Mouse (Mus musculus): ENCODE measurements around the gene Smap2. TPM values are rescaled to one million over a fixed set of nuclear protein-coding genes. Genes with fewer than 3 reads are reported as not detected.

Smap2 gene
- polyA plus RNA-seq, 1 experiment from 2014 or later, result 42.4 TPM

DNA sequence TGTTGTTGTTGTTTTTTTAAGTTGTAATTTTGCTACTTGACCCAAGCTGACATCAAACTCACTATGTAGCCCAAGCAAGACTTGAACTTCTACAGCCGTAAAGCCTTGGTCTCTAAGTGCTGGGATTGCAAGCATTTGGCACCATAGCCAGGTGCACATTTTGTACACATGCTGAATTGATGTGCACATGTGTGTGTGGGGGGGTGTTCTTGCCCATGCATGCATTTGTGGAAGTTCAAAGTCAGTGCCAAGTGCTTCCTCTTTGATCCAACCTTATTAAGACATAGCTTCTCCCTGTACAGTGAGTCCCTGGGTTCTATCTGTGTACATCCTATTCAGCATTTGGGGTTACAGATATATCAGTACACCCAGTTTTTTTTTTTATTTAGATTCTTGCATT, 61.5 kb downstream of the Smap2 start:
- no peak overlapping the region for H3K4me2 ChIP-seq
- no peak overlapping the region for H3K4me3 ChIP-seq
- no peaks in the 10 kb centered on the region for H3K27me3 ChIP-seq
- ATAC-seq (ENCODE audit: low read depth), result no peak
- WGBS, result 97% methylated on average over 1 of the region's 1 CpGs
- H3K4me1 ChIP-seq (replicated peaks), result peaks cover 15% of the 10 kb centered on the region
- no peak overlapping the region for H3K9ac ChIP-seq
- no peaks in the 10 kb centered on the region for H3K9me3 ChIP-seq
- H3K27ac ChIP-seq (replicated peaks), result no peak overlapping the region
- H3K36me3 ChIP-seq, result no peaks in the 10 kb centered on the region

GRCm38 (mm10) chr4:120953667-120954066, 63.4 kb downstream of the Smap2 start:
- Histone ChIP-seq H3K9ac (no peak overlapping the region), H3K4me1 (replicated peaks) (peaks cover 17% of the 10 kb centered on the region), H3K9me3 (no peaks in the 10 kb centered on the region), H3K4me2 (no peak overlapping the region), H3K36me3 (no peaks in the 10 kb centered on the region), H3K27me3 (no peaks in the 10 kb centered on the region), H3K4me3 (no peak overlapping the region), H3K27ac (replicated peaks) (no peak overlapping the region)
- no peak for ATAC-seq (ENCODE audit: low read depth)
- 50% methylated on average over 1 of the region's 1 CpGs for WGBS

DNA sequence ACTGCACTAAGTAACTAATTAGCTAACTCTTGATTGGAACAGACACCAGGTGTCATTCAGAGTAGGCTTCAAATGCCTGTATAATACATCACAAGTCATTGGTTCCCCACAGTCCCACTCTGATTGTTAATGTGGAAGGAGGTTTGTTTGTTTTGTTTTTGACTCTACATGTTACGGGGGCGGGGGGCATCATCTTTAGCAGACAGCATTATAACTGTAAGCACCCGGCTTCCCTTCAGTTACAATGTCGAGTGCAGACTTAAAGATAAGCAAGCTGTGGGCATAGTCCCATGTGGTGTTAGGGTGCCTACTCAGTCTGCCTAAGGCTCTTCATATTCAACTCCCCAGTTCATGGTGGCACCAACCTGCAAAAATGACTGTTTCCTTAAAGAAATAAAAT, 64.0 kb downstream of the Smap2 start:
- Histone ChIP-seq H3K4me1 (replicated peaks) (peaks cover 17% of the 10 kb centered on the region), H3K27ac (replicated peaks) (peak overlapping the region; percentile 23; the same call in 1 of the 2 replicates), H3K4me2 (no peak overlapping the region), H3K9me3 (no peaks in the 10 kb centered on the region), H3K4me3 (no peak overlapping the region), H3K27me3 (no peaks in the 10 kb centered on the region), H3K9ac (no peak overlapping the region), H3K36me3 (no peaks in the 10 kb centered on the region)
- ATAC-seq (ENCODE audit: low read depth), result no peak
- WGBS, result 76% methylated on average over 4 of the region's 4 CpGs

GRCm38 (mm10) chr4:120952163-120952562, 64.9 kb downstream of the Smap2 start:
- peak overlapping the region; percentile 76 for H3K9ac ChIP-seq
- no peaks in the 10 kb centered on the region for H3K27me3 ChIP-seq
- H3K4me3 ChIP-seq, result peak overlapping the region; percentile 65
- H3K4me2 ChIP-seq, result peak overlapping the region; percentile 56
- no peak for ATAC-seq (ENCODE audit: low read depth)
- 51% methylated on average over 6 of the region's 6 CpGs for WGBS
- H3K36me3 ChIP-seq, result 0 out of 2 replicates have a peak, but pooled peaks cover 3% of the 10 kb centered on the region
- peak overlapping the region; percentile 87 for H3K27ac ChIP-seq (replicated peaks)
- H3K4me1 ChIP-seq (replicated peaks), result peaks cover 17% of the 10 kb centered on the region
- no peaks in the 10 kb centered on the region for H3K9me3 ChIP-seq

DNA sequence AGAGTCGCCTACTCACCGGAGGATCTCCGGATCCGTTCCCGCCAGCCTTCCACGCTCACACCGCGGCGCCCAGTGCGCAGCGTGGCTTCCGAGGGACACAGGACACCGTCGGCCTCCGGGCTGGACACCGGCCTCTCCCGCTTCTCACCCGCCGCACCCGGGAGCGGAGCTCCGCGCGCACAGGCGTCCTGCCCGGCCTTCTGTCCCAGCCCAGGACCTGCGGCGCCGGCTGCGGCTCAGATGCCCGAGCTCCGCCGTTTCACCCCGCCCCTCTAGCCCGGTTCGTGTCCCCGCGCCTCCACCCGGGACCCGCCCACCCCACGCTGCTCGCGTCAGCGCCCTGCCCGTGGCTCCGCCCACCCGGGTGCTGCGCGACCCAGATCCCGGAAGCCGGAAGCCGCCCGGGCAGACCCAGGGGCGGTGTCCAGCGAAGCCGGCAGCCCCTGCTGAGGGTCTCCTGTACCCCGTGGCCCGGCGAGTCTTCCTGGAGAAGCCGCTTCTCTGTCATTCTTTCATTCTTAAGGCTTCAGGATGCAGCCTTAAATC, 65.5 kb downstream of the Smap2 start, which contains the start of gene Zfp69:
Zfp69 (minus strand) TSS at position 272 of the 546 bp plus-strand sequence.
- peaks cover 17% of the 10 kb centered on the region for H3K4me1 ChIP-seq (replicated peaks)
- peak within 1 kb of the TSS; percentile 87 for H3K27ac ChIP-seq (replicated peaks)
- H3K9me3 ChIP-seq, result no peaks in the 10 kb centered on the region
- H3K9ac ChIP-seq, result peak within 1 kb of the TSS; percentile 76
- 0 out of 2 replicates have a peak, but pooled peaks cover 9% of the 10 kb centered on the region for H3K36me3 ChIP-seq
- no peaks in the 10 kb centered on the region for H3K27me3 ChIP-seq
- peak within 1 kb of the TSS; percentile 65 for H3K4me3 ChIP-seq
- peak within 1 kb of the TSS; percentile 56 for H3K4me2 ChIP-seq
- ATAC-seq (ENCODE audit: low read depth), result peak; percentile 98
- under 1% methylated on average over 53 of the region's 60 CpGs for WGBS

- H3K4me3 ChIP-seq, result peak overlapping the region; percentile 65
- H3K4me2 ChIP-seq, result peak overlapping the region; percentile 56
- H3K4me1 ChIP-seq (replicated peaks), result peaks cover 17% of the 10 kb centered on the region
- no peaks in the 10 kb centered on the region for H3K9me3 ChIP-seq
- 6% methylated on average over 20 of the region's 20 CpGs for WGBS
- H3K27ac ChIP-seq (replicated peaks), result peak overlapping the region; percentile 87
- peaks cover 14% of the 10 kb centered on the region; the same call in 1 of the 2 replicates for H3K36me3 ChIP-seq
- no peaks in the 10 kb centered on the region for H3K27me3 ChIP-seq
- H3K9ac ChIP-seq, result peak overlapping the region; percentile 76
- no peak; the same call in none of the 2 replicates for ATAC-seq (ENCODE audit: low read depth)
Observed at GRCm38 (mm10) chr4:120950763-120951427, 66.2 kb downstream of the Smap2 start.

GRCm38 (mm10) chr4:120948938-120949337, 68.1 kb downstream of the Smap2 start:
- 81% methylated on average over 3 of the region's 3 CpGs for WGBS

DNA sequence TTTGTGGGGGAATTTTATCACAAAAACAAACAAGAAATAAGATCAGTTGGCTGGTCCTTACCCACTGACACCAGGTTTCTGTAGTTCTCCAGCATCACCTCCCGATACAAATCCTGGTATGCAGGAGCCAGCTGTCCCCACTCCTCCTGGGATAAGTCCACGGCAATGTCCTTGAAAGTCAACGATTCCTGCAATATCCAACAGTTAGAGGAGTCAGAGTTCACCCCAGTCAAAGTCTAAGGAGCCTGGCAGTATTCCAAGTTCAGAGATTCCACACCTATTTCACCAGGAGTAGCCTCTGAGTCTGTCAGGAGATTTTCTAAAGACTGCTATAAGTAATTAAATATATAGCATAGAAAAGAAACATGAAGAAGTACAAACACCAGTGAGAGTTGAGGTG, 82.0 kb downstream of the Smap2 start:
- WGBS, result 92% methylated on average over 3 of the region's 3 CpGs
- H3K27ac ChIP-seq (replicated peaks), result no peak overlapping the region
- H3K4me2 ChIP-seq, result no peak overlapping the region
- H3K36me3 ChIP-seq, result peaks cover 15% of the 10 kb centered on the region
- no peaks in the 10 kb centered on the region for H3K27me3 ChIP-seq
- H3K4me1 ChIP-seq (replicated peaks), result no peaks in the 10 kb centered on the region
- no peak for ATAC-seq (ENCODE audit: low read depth)
- H3K9me3 ChIP-seq, result 0 out of 2 replicates have a peak, but pooled peaks cover 6% of the 10 kb centered on the region
- H3K9ac ChIP-seq, result no peak overlapping the region
- H3K4me3 ChIP-seq, result no peak overlapping the region

More at GRCm38 (mm10) chr4:120948938-120949337, 68.1 kb downstream of the Smap2 start:
- H3K4me1 ChIP-seq (replicated peaks), result peaks cover 17% of the 10 kb centered on the region
- peak overlapping the region; percentile 56; the same call in 1 of the 2 replicates for H3K4me2 ChIP-seq
- H3K9me3 ChIP-seq, result no peaks in the 10 kb centered on the region
- no peak overlapping the region for H3K4me3 ChIP-seq
- no peaks in the 10 kb centered on the region for H3K27me3 ChIP-seq
- no peak overlapping the region for H3K9ac ChIP-seq
- H3K27ac ChIP-seq (replicated peaks), result no peak overlapping the region
- peaks cover 18% of the 10 kb centered on the region for H3K36me3 ChIP-seq
- no peak for ATAC-seq (ENCODE audit: low read depth)

DNA sequence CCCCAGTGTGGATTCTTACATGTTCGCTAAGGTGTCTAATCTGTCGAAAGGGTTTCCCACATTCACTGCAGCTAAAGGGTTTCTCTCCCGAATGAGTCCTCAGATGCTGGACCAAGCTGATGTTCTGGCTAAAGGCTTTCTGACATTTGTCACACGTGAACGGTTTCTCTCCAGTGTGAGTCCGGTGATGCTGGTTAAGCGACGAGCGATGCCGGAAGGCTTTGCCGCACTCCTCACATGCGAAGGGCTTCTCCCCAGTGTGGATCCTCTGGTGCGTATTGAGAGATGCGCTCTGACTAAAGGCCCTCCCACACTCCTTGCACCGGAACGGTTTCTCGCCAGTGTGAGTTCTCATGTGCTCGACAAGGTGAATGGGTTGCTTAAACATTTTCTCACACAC, 86.3 kb downstream of the Smap2 start:
- Histone ChIP-seq H3K27me3 (no peaks in the 10 kb centered on the region), H3K4me2 (no peak overlapping the region), H3K9ac (no peak overlapping the region), H3K4me1 (replicated peaks) (no peaks in the 10 kb centered on the region), H3K36me3 (peaks cover 15% of the 10 kb centered on the region), H3K9me3 (peaks cover 9% of the 10 kb centered on the region), H3K4me3 (no peak overlapping the region), H3K27ac (replicated peaks) (no peak overlapping the region)
- ATAC-seq (ENCODE audit: low read depth), result no peak
- 94% methylated on average over 18 of the region's 18 CpGs for WGBS

GRCm38 (mm10) chr4:120928686-120929085, 88.4 kb downstream of the Smap2 start:
- Histone ChIP-seq H3K36me3 (peaks cover 15% of the 10 kb centered on the region), H3K4me3 (no peak overlapping the region), H3K9ac (no peak overlapping the region), H3K4me2 (no peak overlapping the region), H3K27me3 (no peaks in the 10 kb centered on the region), H3K27ac (replicated peaks) (no peak overlapping the region), H3K9me3 (peaks cover 9% of the 10 kb centered on the region), H3K4me1 (replicated peaks) (no peaks in the 10 kb centered on the region; the same call in 1 of the 2 replicates)
- 83% methylated on average over 3 of the region's 3 CpGs for WGBS
- no peak for ATAC-seq (ENCODE audit: low read depth)

DNA sequence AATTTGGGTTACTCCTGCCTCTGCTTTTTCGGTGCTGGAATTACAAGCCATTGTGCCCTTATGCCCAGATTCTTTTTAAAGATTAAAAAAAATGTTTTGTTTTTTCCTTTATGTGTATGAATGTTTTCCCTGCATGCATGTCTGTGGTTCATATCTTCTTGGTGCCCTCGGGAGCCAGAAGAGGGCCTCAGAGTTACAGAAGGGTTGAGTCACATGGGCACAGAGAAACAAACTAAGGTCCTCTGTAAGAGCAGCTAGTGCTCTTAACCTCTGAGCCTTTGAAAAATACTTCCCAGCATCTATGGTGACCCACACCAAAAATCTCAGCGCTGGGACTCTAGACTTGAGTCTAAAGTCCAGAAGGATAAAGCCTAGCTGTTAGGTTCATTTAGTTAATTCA, 91.7 kb downstream of the Smap2 start:
- peak; percentile 58; the same call in 1 of the 2 replicates for ATAC-seq (ENCODE audit: low read depth)
- WGBS, result 9% methylated on average over 3 of the region's 3 CpGs

DNA sequence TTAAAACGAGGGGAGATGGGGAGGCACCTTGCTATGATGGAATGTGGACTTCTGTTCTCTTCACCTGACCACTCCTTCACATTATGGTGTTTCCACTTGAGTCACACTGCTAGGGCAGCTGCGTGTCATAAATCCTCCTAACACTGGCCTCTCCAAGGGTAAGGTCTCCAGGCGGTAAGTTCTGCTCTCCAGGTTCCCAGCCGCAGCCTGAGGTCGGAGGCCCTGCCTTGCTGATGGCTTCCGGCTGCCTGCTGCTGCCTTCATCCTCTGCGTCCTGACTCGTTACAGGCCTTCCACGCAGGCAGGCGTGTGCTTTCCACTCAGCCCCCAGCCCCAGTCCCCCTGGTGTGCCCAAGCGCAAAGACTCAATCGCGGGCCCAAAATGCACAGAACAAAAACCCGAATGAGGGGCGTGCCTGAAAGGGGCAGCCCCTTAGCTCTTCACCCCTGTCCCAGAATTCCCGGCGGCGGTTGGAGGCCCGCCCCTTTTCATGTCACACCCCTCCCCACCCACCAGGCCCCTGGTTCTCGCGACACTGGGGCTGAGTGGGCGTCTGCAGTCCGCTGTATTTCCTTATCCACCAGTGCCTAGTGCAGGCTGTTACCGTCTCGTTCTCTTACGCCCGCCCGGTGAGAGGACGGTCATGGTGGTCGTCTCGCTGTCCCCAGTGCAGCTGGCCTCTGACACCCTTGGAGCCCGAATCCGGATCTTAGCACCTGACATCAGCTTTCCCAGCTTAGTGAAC, 92.3 kb downstream of the Smap2 start, which contains the start of gene Exo5:
Exo5 (minus strand) TSS at position 464 of the 746 bp plus-strand sequence.
- peaks cover 12% of the 10 kb centered on the region for H3K9me3 ChIP-seq
- peak within 1 kb of the TSS; percentile 93 for H3K27ac ChIP-seq (replicated peaks)
- ATAC-seq (ENCODE audit: low read depth), result peak; percentile 99
- peak within 1 kb of the TSS; percentile 64 for H3K4me2 ChIP-seq
- peaks cover 33% of the 10 kb centered on the region for H3K36me3 ChIP-seq
- under 1% methylated on average over 33 of the region's 33 CpGs for WGBS
- H3K4me3 ChIP-seq, result peak within 1 kb of the TSS; percentile 69
- H3K4me1 ChIP-seq (replicated peaks), result peaks cover 9% of the 10 kb centered on the region; the same call in 1 of the 2 replicates
- H3K27me3 ChIP-seq, result no peaks in the 10 kb centered on the region
- peak within 1 kb of the TSS; percentile 85 for H3K9ac ChIP-seq

More for the DNA sequence above, 91.7 kb downstream of the Smap2 start:
- Histone ChIP-seq H3K27me3 (no peaks in the 10 kb centered on the region), H3K9ac (peak overlapping the region; percentile 85), H3K4me3 (peak overlapping the region; percentile 69), H3K9me3 (peaks cover 9% of the 10 kb centered on the region), H3K27ac (replicated peaks) (peak overlapping the region; percentile 93), H3K36me3 (peaks cover 29% of the 10 kb centered on the region), H3K4me2 (peak overlapping the region; percentile 64), H3K4me1 (replicated peaks) (peaks cover 9% of the 10 kb centered on the region; the same call in 1 of the 2 replicates)

All from neural tube, embryonic 13.5 days (tissue).